Mouse (Mus musculus): ENCODE data around the gene C1qtnf1.

DNA sequence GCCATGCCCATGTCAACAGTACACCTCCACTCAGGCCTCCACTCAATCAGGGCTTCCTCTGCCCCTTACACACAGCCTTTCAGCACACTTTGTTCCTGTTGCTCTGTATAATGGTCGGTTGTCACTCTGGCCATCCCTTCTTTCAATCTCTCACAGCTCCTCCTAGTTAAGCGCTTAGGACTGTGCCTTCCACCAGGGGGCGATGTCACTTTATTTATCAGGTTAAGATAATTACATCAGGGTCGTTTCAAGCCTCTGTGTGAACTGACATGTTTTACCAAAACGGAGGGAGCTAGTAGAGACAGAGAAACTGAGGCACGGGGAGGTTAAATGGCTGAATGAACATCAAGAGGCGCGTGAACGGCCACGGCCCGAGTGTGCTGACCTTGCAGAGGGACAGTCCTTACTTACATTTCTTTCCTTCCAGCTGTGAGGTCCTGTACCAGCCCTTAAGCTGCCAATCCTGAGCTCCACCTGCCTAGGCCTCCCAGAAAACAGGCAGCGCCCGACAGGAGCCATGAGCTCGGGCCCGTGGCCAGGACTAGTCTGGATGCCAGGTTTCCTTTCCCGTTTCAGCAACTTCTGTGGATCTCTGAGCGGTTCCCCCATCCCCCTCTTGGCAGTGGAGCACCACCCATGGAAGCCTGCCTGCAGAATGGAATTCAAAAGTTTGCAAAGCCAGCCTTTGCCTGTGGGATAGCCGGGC lies 4.6 kb upstream of the C1qtnf1 start:
- TF ChIP-seq POLR2A (IDR thresholded peaks at IDR 0.05; ENCODE audit: low read depth, low read length), result no peak
- peak; percentile 34; the same call in 1 of the 2 replicates for TF ChIP-seq CTCF (IDR thresholded peaks at IDR 0.05; ENCODE audit: extremely low read depth, insufficient read depth, insufficient read length, insufficient replicate concordance)

All from spleen, adult 2 months (tissue).